Mouse (Mus musculus) megakaryocyte, embryonic 14.5 days (primary cell): ENCODE results near the gene Tmem86b.

Experiments used
- FLI1 ChIP-seq: IDR thresholded peaks from 2 replicates; pipeline ENCODE4 v1.6.1; 2012; ENCODE audit warnings: low read length, inconsistent platforms, mixed read lengths
- GATA1 ChIP-seq: IDR thresholded peaks from 3 replicates; pipeline ENCODE4 v1.6.1; 2012; ENCODE audit warnings: mixed read lengths, low read length, inconsistent platforms, borderline replicate concordance

- TF ChIP-seq GATA1 = no peak
- TF ChIP-seq FLI1 = no peak
Observed at GRCm38 (mm10) chr7:4625928-4626327, 5.3 kb downstream of the Tmem86b start.
